ENCODE assay signal across 8 mouse cellular contexts in genomic region chr9:45221567-45221966, GRCm38 (mm10). TPM values are rescaled to one million over a fixed set of nuclear protein-coding genes. Genes with fewer than 3 reads are reported as not detected.
DNase-seq lines count a peak whose midpoint lies in the region; ATAC-seq lines count a peak whose summit lies in the region.

No protein-coding gene starts in this region.

- peak; percentile 59 for ATAC-seq in granulocyte monocyte progenitor cell, adult 5-6 weeks (replicated peaks; ENCODE audit: poor library complexity, severe bottlenecking)

- DNase-seq in CD4-positive helper T cell, adult 2 months (ENCODE audit: low read depth, low spot score): peak; percentile 84
- DNase-seq in ZHBTc4 (ENCODE audit: low read depth, low spot score): peak; percentile 86
- peak; percentile 94 to 97 for DNase-seq in cerebellum, postnatal 36 days
- peak; percentile 89 for DNase-seq in kidney, postnatal 14 days
- DNase-seq in lung, adult 18-20 months: peak; percentile 85 to 89
- DNase-seq in right cerebral cortex, adult 18-20 months: peak; percentile 92
- peak; percentile 99 for DNase-seq in thymus, postnatal 4 days

RNA-seq across cellular contexts. Expression of gene Tmprss4, which starts 17.7 kb away (rescaled TPM):
- total RNA-seq in granulocyte monocyte progenitor cell, adult 5-6 weeks (2014; fragmentation: Nextera tagmentation): not detected in 2 replicates
- not detected in 2 replicates for total RNA-seq in granulocyte monocyte progenitor cell, adult 5-6 weeks (2017)

RNA-seq across cellular contexts. Expression of gene BC049352, which starts 39.8 kb away (rescaled TPM):
- not detected in 2 replicates for total RNA-seq in granulocyte monocyte progenitor cell, adult 5-6 weeks (2014; fragmentation: Nextera tagmentation)
- total RNA-seq in granulocyte monocyte progenitor cell, adult 5-6 weeks (2017): not detected in 2 replicates

RNA-seq across cellular contexts. Expression of gene Il10ra, which starts 47.4 kb away (rescaled TPM):
- total RNA-seq in granulocyte monocyte progenitor cell, adult 5-6 weeks (2014; fragmentation: Nextera tagmentation): 6.7 and 9.6 TPM in 2 replicates
- total RNA-seq in granulocyte monocyte progenitor cell, adult 5-6 weeks (2017): 7.6 and 9.8 TPM in 2 replicates

Comparison
In these comparisons a context has a peak if more than half of its experiments do, and no peak if none do; other contexts are left out.
1. Peak in every context shown above with its lines: DNase-seq and ATAC-seq.